Mouse (Mus musculus): ENCODE results near the gene Pkd1. TPM values are rescaled to one million over a fixed set of nuclear protein-coding genes. Genes with fewer than 3 reads are reported as not detected.

Pkd1 gene
- total RNA-seq, 1 experiment from 2014 or later = 9.1 TPM

GRCm38 (mm10) chr17:24633831-24634230 lies 84.2 kb downstream of the Pkd1 start:
- no peak for ATAC-seq (replicated peaks; ENCODE audit: insufficient number of reproducible peaks, low FRiP score, low TSS enrichment, poor library complexity, severe bottlenecking)

DNA sequence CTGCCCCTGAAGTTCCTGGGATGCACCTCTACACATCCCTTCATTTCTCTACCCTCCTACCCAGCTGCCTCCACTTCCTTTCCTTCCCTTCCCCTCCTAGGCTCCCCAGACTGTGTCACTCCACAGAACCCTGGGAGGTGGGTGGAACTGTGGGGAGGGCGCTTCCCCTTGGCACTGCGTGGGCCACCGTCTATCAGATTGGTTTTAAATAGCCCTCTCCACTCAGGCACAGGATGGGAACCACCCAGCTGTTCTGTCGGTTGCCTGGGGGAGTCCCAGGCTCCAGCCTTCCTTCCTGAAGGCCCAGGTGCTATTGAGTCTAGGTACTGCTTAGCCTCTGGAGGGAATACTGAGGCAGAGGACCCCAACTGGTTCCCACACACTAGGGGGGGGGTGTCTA lies 85.4 kb downstream of the Pkd1 start:
- ATAC-seq (replicated peaks; ENCODE audit: insufficient number of reproducible peaks, low FRiP score, low TSS enrichment, poor library complexity, severe bottlenecking) = no peak

DNA sequence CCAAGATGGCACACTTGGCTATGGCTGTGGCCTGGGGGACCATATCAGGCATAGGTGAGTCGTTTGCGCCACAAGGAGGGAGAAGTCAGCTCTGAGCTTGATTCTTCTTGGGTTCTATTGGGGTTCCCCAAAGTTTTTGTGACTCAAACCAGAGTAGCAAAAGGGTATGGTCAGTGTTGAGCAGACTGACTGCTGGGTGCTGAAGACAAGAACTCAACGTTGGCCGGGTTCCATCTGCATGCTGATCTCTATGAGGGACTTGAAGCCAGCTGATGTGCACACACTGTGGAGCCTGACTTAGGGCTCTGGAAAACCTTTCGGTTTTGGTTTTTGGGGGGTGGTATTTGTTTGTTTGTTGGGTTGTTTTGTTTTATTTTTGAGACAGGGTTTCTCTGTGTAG lies 86.1 kb downstream of the Pkd1 start:
- no peak for ATAC-seq (replicated peaks; ENCODE audit: insufficient number of reproducible peaks, low FRiP score, low TSS enrichment, poor library complexity, severe bottlenecking)

- no peak for ATAC-seq (replicated peaks; ENCODE audit: insufficient number of reproducible peaks, low FRiP score, low TSS enrichment, poor library complexity, severe bottlenecking)
These were observed 87.3 kb downstream of the Pkd1 start for GRCm38 (mm10) chr17:24636781-24637481.

DNA sequence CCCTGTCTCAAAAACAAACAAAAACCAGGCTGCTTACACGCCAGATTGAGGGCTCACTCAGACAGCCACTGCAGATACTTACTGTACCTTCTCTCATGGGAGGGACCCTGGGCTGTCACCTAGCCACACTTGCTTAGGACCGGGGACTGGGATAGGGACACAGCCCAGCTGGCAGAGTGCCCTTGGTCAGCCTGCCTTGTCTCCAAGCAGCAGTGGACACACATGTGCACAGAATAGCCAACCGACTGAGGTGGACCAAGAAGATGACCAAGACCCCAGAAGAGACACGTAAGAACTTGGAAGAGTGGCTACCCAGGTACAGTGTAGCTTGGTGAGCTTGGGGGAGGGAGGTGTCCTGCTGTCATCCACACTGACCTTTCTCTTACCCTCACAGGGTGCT lies 88.6 kb downstream of the Pkd1 start:
- ATAC-seq (replicated peaks; ENCODE audit: insufficient number of reproducible peaks, low FRiP score, low TSS enrichment, poor library complexity, severe bottlenecking) = no peak

- ATAC-seq (replicated peaks; ENCODE audit: insufficient number of reproducible peaks, low FRiP score, low TSS enrichment, poor library complexity, severe bottlenecking) = no peak
These were observed 89.2 kb downstream of the Pkd1 start for GRCm38 (mm10) chr17:24638840-24639239.

DNA sequence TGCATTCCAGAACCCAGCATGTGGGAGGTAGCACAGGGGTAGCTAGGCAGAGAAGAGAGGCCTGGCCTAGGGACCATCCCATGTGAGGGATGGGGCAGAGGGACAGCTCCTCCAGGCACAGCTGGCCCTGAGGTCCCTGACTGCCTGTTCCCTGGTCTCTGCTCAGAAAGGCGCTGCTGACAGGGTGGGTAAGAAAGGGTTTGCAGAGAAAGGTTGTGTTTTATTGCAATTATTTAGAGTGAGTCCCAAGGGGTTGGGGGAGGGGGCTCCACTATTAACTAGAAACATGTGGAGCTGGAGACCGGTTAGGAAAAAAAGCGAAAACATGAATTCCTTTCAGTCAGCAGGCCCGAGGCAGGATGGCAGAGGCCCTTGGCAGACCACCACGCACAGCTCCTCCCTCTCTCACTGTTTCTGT lies 89.9 kb downstream of the Pkd1 start:
- ATAC-seq (replicated peaks; ENCODE audit: insufficient number of reproducible peaks, low FRiP score, low TSS enrichment, poor library complexity, severe bottlenecking) = no peak

DNA sequence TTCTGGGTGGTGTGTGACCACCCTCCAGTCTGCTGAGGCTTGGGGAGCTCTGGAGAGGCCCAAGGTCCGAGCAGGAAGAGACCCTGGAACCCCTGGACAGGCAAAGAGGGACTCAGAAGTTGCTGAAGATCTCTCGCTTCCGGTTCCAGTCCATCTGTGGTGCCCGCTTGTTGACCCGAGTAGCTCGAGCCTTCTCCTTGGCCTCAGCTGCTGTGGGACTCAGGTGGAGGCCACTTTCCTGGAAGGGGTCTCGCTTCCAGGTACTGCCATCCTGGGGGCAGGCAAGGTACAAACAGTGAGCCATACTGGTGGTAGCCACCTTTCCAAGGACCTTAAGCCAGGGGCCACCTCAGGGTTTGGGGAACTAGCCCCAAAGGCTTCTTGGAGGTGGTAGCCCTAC lies 90.5 kb downstream of the Pkd1 start:
- ATAC-seq (replicated peaks; ENCODE audit: insufficient number of reproducible peaks, low FRiP score, low TSS enrichment, poor library complexity, severe bottlenecking) = no peak

- ATAC-seq (replicated peaks; ENCODE audit: insufficient number of reproducible peaks, low FRiP score, low TSS enrichment, poor library complexity, severe bottlenecking) = no peak
These were observed 90.9 kb downstream of the Pkd1 start for GRCm38 (mm10) chr17:24640581-24640980.

GRCm38 (mm10) chr17:24641944-24642343 lies 92.3 kb downstream of the Pkd1 start:
- ATAC-seq (replicated peaks; ENCODE audit: insufficient number of reproducible peaks, low FRiP score, low TSS enrichment, poor library complexity, severe bottlenecking) = no peak

- no peak for ATAC-seq (replicated peaks; ENCODE audit: insufficient number of reproducible peaks, low FRiP score, low TSS enrichment, poor library complexity, severe bottlenecking)
These were observed 93.2 kb downstream of the Pkd1 start for GRCm38 (mm10) chr17:24642791-24643343.

DNA sequence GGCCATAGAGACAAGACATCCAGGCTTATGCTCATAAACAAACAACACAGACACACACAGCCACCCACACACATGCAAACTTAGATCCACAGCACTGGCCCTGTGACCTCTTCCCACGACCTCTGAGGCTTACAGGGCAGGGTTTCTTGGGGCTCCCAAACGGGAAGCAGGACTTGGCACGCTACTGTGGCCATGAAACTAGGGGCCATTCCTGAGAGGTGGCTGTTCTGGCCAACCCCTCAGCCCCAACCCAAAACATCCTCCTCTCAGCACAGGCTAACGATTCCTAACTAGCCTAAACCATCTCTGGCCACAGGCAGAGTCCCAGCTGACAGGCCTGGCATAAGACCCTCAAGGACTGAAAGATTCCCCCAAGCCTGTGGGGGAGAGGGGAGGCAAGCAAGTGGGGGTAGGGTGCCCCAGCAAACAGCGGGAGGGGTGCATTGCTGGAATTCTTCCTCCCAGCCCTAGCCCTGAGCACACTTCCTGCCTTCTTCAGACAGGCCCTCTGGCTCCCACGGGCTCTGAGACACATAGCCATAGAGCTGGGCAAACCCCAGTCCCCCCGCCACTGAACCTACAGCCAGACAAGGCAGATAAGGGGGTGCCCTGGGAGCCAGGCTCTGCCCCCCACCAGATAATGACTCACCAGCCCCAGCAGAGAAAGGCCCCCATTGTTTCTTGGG lies 94.5 kb downstream of the Pkd1 start:
- no peak for ATAC-seq (replicated peaks; ENCODE audit: insufficient number of reproducible peaks, low FRiP score, low TSS enrichment, poor library complexity, severe bottlenecking)

- ATAC-seq (replicated peaks; ENCODE audit: insufficient number of reproducible peaks, low FRiP score, low TSS enrichment, poor library complexity, severe bottlenecking) = no peak
These were observed 95.5 kb downstream of the Pkd1 start for GRCm38 (mm10) chr17:24644875-24645721.

DNA sequence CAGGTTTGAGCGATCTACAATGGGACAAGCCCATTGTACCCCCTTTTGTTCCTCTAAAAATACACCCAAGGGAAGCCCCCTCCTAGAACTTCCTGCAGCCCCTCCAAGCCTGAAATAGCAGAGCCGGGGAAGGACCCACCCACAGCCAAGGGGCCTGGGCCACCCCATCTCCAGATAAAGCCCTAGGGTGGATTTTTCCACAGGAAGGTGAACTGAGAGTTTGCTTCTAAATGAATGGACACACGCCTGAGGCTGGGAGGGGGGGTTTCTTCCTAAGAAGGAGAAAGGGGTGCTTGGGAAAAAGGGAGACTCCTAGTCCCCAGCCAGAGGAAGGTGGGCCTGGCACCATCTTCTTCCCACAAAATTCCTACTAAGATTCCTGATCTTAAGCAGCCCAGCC lies 96.3 kb downstream of the Pkd1 start:
- ATAC-seq (replicated peaks; ENCODE audit: insufficient number of reproducible peaks, low FRiP score, low TSS enrichment, poor library complexity, severe bottlenecking) = no peak

Other genes starting within 250 kb of the Pkd1 start
- gene Abca17, start 198.8 kb upstream of the Pkd1 start, total RNA-seq (2017) = not detected in 3 replicates
- 29.2 to 35.4 TPM (median 29.7 TPM) in 3 replicates for gene Abca3, start 197.9 kb upstream of the Pkd1 start, total RNA-seq (2017)
- 84.3 to 102 TPM (median 99.4 TPM) in 3 replicates for gene Rnps1, start 135.3 kb upstream of the Pkd1 start, total RNA-seq (2017)
- gene Eci1, start 123.2 kb upstream of the Pkd1 start, total RNA-seq (2017) = 22.1 to 36.2 TPM (median 26.0 TPM) in 3 replicates
- 1.6 to 2.2 TPM in 2 of 3 replicates, not detected in the other for gene Dnase1l2, start 106.7 kb upstream of the Pkd1 start, total RNA-seq (2017)
- 26.9 to 32.5 TPM (median 29.5 TPM) in 3 replicates for gene E4f1, start 79.5 kb upstream of the Pkd1 start, total RNA-seq (2017)
- gene Pgp, start 79.4 kb upstream of the Pkd1 start, total RNA-seq (2017) = 8.4 to 10.1 TPM (median 9.1 TPM) in 3 replicates
- 1.3 TPM in 1 of 3 replicates, not detected in the others for gene Bricd5, start 76.0 kb upstream of the Pkd1 start, total RNA-seq (2017)
- 8.4 to 19.3 TPM (median 11.2 TPM) in 3 replicates for gene Mlst8, start 70.8 kb upstream of the Pkd1 start, total RNA-seq (2017)
- not detected in 3 replicates for gene Caskin1, start 61.2 kb upstream of the Pkd1 start, total RNA-seq (2017)
- 83.2 to 132 TPM (median 118 TPM) in 3 replicates for gene Traf7, start 21.9 kb upstream of the Pkd1 start, total RNA-seq (2017)
- 0.39 TPM in 1 of 3 replicates, not detected in the others for gene Rab26, start 15.6 kb upstream of the Pkd1 start, total RNA-seq (2017)
- 20.2 to 53.0 TPM (median 29.4 TPM) in 3 replicates for gene Tsc2, start 82.8 kb downstream of the Pkd1 start, total RNA-seq (2017)
- gene Nthl1, start 82.8 kb downstream of the Pkd1 start, total RNA-seq (2017) = 2.5 to 2.6 TPM in 2 of 3 replicates, not detected in the other
- 0.48 to 0.78 TPM in 2 of 3 replicates, not detected in the other for gene Slc9a3r2, start 100.5 kb downstream of the Pkd1 start, total RNA-seq (2017)
- not detected in 3 replicates for gene Npw, start 108.6 kb downstream of the Pkd1 start, total RNA-seq (2017)
- 14.6 to 21.7 TPM (median 15.7 TPM) in 3 replicates for gene Zfp598, start 119.9 kb downstream of the Pkd1 start, total RNA-seq (2017)
- not detected in 3 replicates for gene Syngr3, start 140.1 kb downstream of the Pkd1 start, total RNA-seq (2017)
- 12.4 to 19.8 TPM (median 15.4 TPM) in 3 replicates for gene Gfer, start 146.3 kb downstream of the Pkd1 start, total RNA-seq (2017)
- 0.48 to 3.0 TPM (median 2.1 TPM) in 3 replicates for gene Noxo1, start 146.4 kb downstream of the Pkd1 start, total RNA-seq (2017)
- gene Tbl3, start 157.8 kb downstream of the Pkd1 start, total RNA-seq (2017) = 9.7 to 19.8 TPM (median 18.6 TPM) in 3 replicates
- 2.8 TPM in 1 of 3 replicates, not detected in the others for gene Rnf151, start 168.2 kb downstream of the Pkd1 start, total RNA-seq (2017)
- 428 to 669 TPM (median 533 TPM) in 3 replicates for gene Rps2, start 168.3 kb downstream of the Pkd1 start, total RNA-seq (2017)
- 144 to 243 TPM (median 228 TPM) in 3 replicates for gene Ndufb10, start 174.6 kb downstream of the Pkd1 start, total RNA-seq (2017)
- gene Rpl3l, start 178.0 kb downstream of the Pkd1 start, total RNA-seq (2017) = 4.7 to 14.6 TPM (median 10.2 TPM) in 3 replicates
- 248 to 361 TPM (median 344 TPM) in 3 replicates for gene Msrb1, start 186.8 kb downstream of the Pkd1 start, total RNA-seq (2017)
- not detected in 3 replicates for gene Hs3st6, start 203.2 kb downstream of the Pkd1 start, total RNA-seq (2017)

Measured in monocyte, adult 5-6 weeks (primary cell).